Mouse (Mus musculus) layer of hippocampus, postnatal 36 days (tissue): ENCODE data around the gene Gm44502. TPM values are rescaled to one million over a fixed set of nuclear protein-coding genes. Genes with fewer than 3 reads are reported as not detected.

Source experiments
- DNase-seq, 2 experiments: peaks; one replicate each; pipeline ENCODE4 v3.0.0; 2022
- total RNA-seq, 2 experiments: library from RNA; stranded (reverse); gene quantifications; 2 replicates each; pipeline ENCODE4 v1.2.3; 2021

Gm44502 gene
- under 1 TPM in 1 of 2 experiments, not detected in 1; 0.30 TPM for total RNA-seq

GRCm38 (mm10) chr15:89429352-89430221 is at the start of gene Gm44502, which contains the start of the genes C730034F03Rik and Chkb:
Gene Gm44502 (minus strand): TSS chr15:89429696.
Gene C730034F03Rik (plus strand): TSS chr15:89429589.
Gene Chkb (minus strand): TSS chr15:89429908.
- peak; percentile 90 to 92 for DNase-seq

GRCm38 (mm10) chr15:89478622-89479021 is 49.1 kb upstream of the Gm44502 start:
- DNase-seq, result no peak

- no peak for DNase-seq
Measured at GRCm38 (mm10) chr15:89477806-89478205, 48.3 kb upstream of the Gm44502 start.

GRCm38 (mm10) chr15:89477091-89477491 is 47.6 kb upstream of the Gm44502 start, which contains the start of gene Arsa:
Gene Arsa (minus strand): TSS chr15:89477425.
- no peak for DNase-seq

- no peak for DNase-seq
Measured at GRCm38 (mm10) chr15:89476475-89476815, 46.9 kb upstream of the Gm44502 start.

GRCm38 (mm10) chr15:89475611-89476474 is 46.3 kb upstream of the Gm44502 start:
- DNase-seq, result peak; percentile 93 to 94

- DNase-seq, result no peak
Measured at GRCm38 (mm10) chr15:89475293-89475600, 45.8 kb upstream of the Gm44502 start.

- no peak for DNase-seq
Measured at GRCm38 (mm10) chr15:89474596-89475292, 45.2 kb upstream of the Gm44502 start.

- no peak for DNase-seq
Measured at GRCm38 (mm10) chr15:89473921-89474320, 44.4 kb upstream of the Gm44502 start.

- DNase-seq, result no peak
Measured at GRCm38 (mm10) chr15:89473370-89473769, 43.9 kb upstream of the Gm44502 start.

GRCm38 (mm10) chr15:89471476-89471875 is 42.0 kb upstream of the Gm44502 start:
- DNase-seq, result no peak

- no peak for DNase-seq
Measured at GRCm38 (mm10) chr15:89468577-89468976, 39.1 kb upstream of the Gm44502 start.

- no peak for DNase-seq
Measured at GRCm38 (mm10) chr15:89465052-89465451, 35.6 kb upstream of the Gm44502 start.

- no peak for DNase-seq
Measured at GRCm38 (mm10) chr15:89463334-89464235, 34.1 kb upstream of the Gm44502 start.

GRCm38 (mm10) chr15:89462176-89462575 is 32.7 kb upstream of the Gm44502 start:
- DNase-seq, result no peak

- DNase-seq, result no peak
Measured at GRCm38 (mm10) chr15:89461321-89461720, 31.8 kb upstream of the Gm44502 start.

- DNase-seq, result no peak
Measured at GRCm38 (mm10) chr15:89460298-89460697, 30.8 kb upstream of the Gm44502 start.

- DNase-seq, result no peak
Measured at GRCm38 (mm10) chr15:89459821-89460220, 30.3 kb upstream of the Gm44502 start.

GRCm38 (mm10) chr15:89458942-89459341 is 29.4 kb upstream of the Gm44502 start:
- no peak for DNase-seq

GRCm38 (mm10) chr15:89455642-89456041 is 26.1 kb upstream of the Gm44502 start:
- no peak for DNase-seq

- DNase-seq, result no peak
Measured at GRCm38 (mm10) chr15:89454857-89455256, 25.4 kb upstream of the Gm44502 start.
